Mouse (Mus musculus) heart, embryonic 13.5 days (tissue): Measurements from ENCODE around the gene Gpn2. TPM values are rescaled to one million over a fixed set of nuclear protein-coding genes. Genes with fewer than 3 reads are reported as not detected.

Source experiments
- ATAC-seq: fragments of 200-750 bp; cut with Nextera tagmentation; 2 replicates; pipeline ENCODE4 v1.8.0; 2017; ENCODE audit warnings: moderate TSS enrichment; ENCODE audit not compliant: insufficient number of reproducible peaks, low FRiP score, low TSS enrichment; ENCODE audit errors: extremely low read depth
- H3K27ac ChIP-seq: fragments of 300-500 bp; sonication (generic); replicated peaks from 2 replicates; pipeline ENCODE4 v1.5.1; 2015; ENCODE audit warnings: moderate library complexity, mild to moderate bottlenecking, inconsistent platforms
- H3K27me3 ChIP-seq: fragments of 300-500 bp; sonication (generic); replicated peaks from 2 replicates; pipeline ENCODE4 v1.6.1; 2015; ENCODE audit warnings: mild to moderate bottlenecking, inconsistent platforms
- H3K36me3 ChIP-seq: fragments of 300-500 bp; sonication (generic); 2 replicates; pipeline ENCODE4 v1.6.1; 2015; ENCODE audit warnings: mild to moderate bottlenecking, inconsistent platforms
- H3K4me1 ChIP-seq: fragments of 300-500 bp; sonication (generic); 2 replicates; pipeline ENCODE4 v1.6.1; 2015; ENCODE audit warnings: inconsistent platforms
- H3K4me2 ChIP-seq: fragments of 300-500 bp; sonication (generic); 2 replicates; pipeline ENCODE4 v1.6.1; 2015; ENCODE audit warnings: inconsistent platforms, mild to moderate bottlenecking, moderate library complexity
- H3K4me3 ChIP-seq: fragments of 300-500 bp; sonication (generic); 2 replicates; pipeline ENCODE4 v1.5.1; 2015; ENCODE audit warnings: moderate library complexity, mild to moderate bottlenecking, inconsistent platforms
- H3K9ac ChIP-seq: fragments of 300-500 bp; sonication (generic); 2 replicates; pipeline ENCODE4 v1.6.1; 2015; ENCODE audit warnings: inconsistent platforms, mild to moderate bottlenecking, moderate library complexity
- H3K9me3 ChIP-seq: fragments of 300-500 bp; sonication (generic); 2 replicates; pipeline ENCODE4 v1.6.1; 2016; ENCODE audit warnings: inconsistent platforms
- WGBS: fragments of 180-500 bp; shearing (Covaris S2); methylation state at CpG from one replicate; pipeline ENCODE4 v1.1.7; 2015; ENCODE audit warnings: mixed read lengths; 5-methylcytosine and 5-hydroxymethylcytosine counted together
- polyA plus RNA-seq: library from polyadenylated mRNA; unstranded; fragments of >200 nt; fragmentation: Nextera tagmentation; extraction: Ambion mirVana; gene quantifications from 2 replicates; pipeline ENCODE4 v1.2.1, GENCODE M21; 2015

The Gpn2 gene
- 11.2 and 12.8 TPM in 2 replicates for polyA plus RNA-seq

- Histone ChIP-seq H3K4me1 (peaks cover 15% of the 10 kb centered on the region), H3K9ac (peak within 1 kb of the TSS; percentile 93), H3K9me3 (no peaks in the 10 kb centered on the region), H3K4me3 (peak within 1 kb of the TSS; percentile 84), H3K36me3 (peaks cover 72% of the 10 kb centered on the region), H3K27me3 (no peaks in the 10 kb centered on the region), H3K4me2 (peak within 1 kb of the TSS; percentile 100), H3K27ac (peak within 1 kb of the TSS; percentile 78)
- ATAC-seq = peak; percentile 44; the same call in 1 of the 2 replicates
- WGBS = 1% methylated on average over 63 of the region's 65 CpGs
Observed at GRCm38 (mm10) chr4:133584059-133584951, at the start of gene Gpn2. TSS of gene Gpn2 (plus strand) at chr4:133584362.

- H3K4me2 ChIP-seq = no peak overlapping the region
- no peak overlapping the region for H3K27ac ChIP-seq
- H3K9ac ChIP-seq = no peak overlapping the region
- peaks cover 99% of the 10 kb centered on the region for H3K36me3 ChIP-seq
- H3K27me3 ChIP-seq = no peaks in the 10 kb centered on the region
- 78% methylated on average over 3 of the region's 3 CpGs for WGBS
- no peak for ATAC-seq
- no peaks in the 10 kb centered on the region for H3K9me3 ChIP-seq
- H3K4me1 ChIP-seq = no peaks in the 10 kb centered on the region
- H3K4me3 ChIP-seq = no peak overlapping the region
Observed at GRCm38 (mm10) chr4:133536081-133536480, 48.1 kb upstream of the Gpn2 start.

GRCm38 (mm10) chr4:133536652-133537051 lies 47.5 kb upstream of the Gpn2 start:
- Histone ChIP-seq H3K36me3 (peaks cover 95% of the 10 kb centered on the region), H3K4me1 (no peaks in the 10 kb centered on the region), H3K4me2 (no peak overlapping the region), H3K27ac (no peak overlapping the region), H3K4me3 (no peak overlapping the region), H3K27me3 (no peaks in the 10 kb centered on the region), H3K9ac (no peak overlapping the region), H3K9me3 (no peaks in the 10 kb centered on the region)
- WGBS = 84% methylated on average over 5 of the region's 5 CpGs
- no peak for ATAC-seq

GRCm38 (mm10) chr4:133545272-133546231 lies 38.6 kb upstream of the Gpn2 start, which contains the start of gene Nudc:
TSS of gene Nudc (minus strand) at chr4:133545996.
- H3K27me3 ChIP-seq = no peaks in the 10 kb centered on the region
- under 1% methylated on average over 77 of the region's 77 CpGs for WGBS
- H3K27ac ChIP-seq = peak within 1 kb of the TSS; percentile 68
- no peaks in the 10 kb centered on the region for H3K9me3 ChIP-seq
- peak within 1 kb of the TSS; percentile 94 for H3K4me3 ChIP-seq
- peak within 1 kb of the TSS; percentile 96 for H3K9ac ChIP-seq
- H3K4me1 ChIP-seq = peaks cover 20% of the 10 kb centered on the region
- ATAC-seq = peak; percentile 94
- H3K4me2 ChIP-seq = peak within 1 kb of the TSS; percentile 94
- peaks cover 28% of the 10 kb centered on the region for H3K36me3 ChIP-seq

GRCm38 (mm10) chr4:133552029-133552428 lies 32.1 kb upstream of the Gpn2 start:
- WGBS = 79% methylated on average over 1 of the region's 1 CpGs
- Histone ChIP-seq H3K9me3 (no peaks in the 10 kb centered on the region), H3K4me3 (no peak overlapping the region), H3K4me2 (no peak overlapping the region), H3K36me3 (no peaks in the 10 kb centered on the region; the same call in 1 of the 2 replicates), H3K4me1 (peaks cover 23% of the 10 kb centered on the region), H3K9ac (no peak overlapping the region), H3K27me3 (0 out of 2 replicates have a peak, but pooled peaks cover 4% of the 10 kb centered on the region), H3K27ac (no peak overlapping the region)
- ATAC-seq = no peak

- Histone ChIP-seq H3K9ac (peak within 1 kb of the TSS; percentile 81), H3K27ac (peak within 1 kb of the TSS; percentile 92)
- 48% methylated on average over 10 of the region's 10 CpGs for WGBS
Observed at GRCm38 (mm10) chr4:133552768-133553447, 31.3 kb upstream of the Gpn2 start, which contains the start of gene Nr0b2. TSS of gene Nr0b2 (plus strand) at chr4:133553376.

GRCm38 (mm10) chr4:133553448-133554330 lies 30.5 kb upstream of the Gpn2 start:
- H3K9ac ChIP-seq = peak overlapping the region; percentile 81
- H3K27me3 ChIP-seq = 0 out of 2 replicates have a peak, but pooled peaks cover 4% of the 10 kb centered on the region
- H3K36me3 ChIP-seq = no peaks in the 10 kb centered on the region; the same call in 1 of the 2 replicates
- WGBS = 46% methylated on average over 19 of the region's 19 CpGs
- ATAC-seq = no peak; the same call in 1 of the 2 replicates
- peak overlapping the region; percentile 53 for H3K4me3 ChIP-seq
- H3K4me1 ChIP-seq = peaks cover 23% of the 10 kb centered on the region
- H3K4me2 ChIP-seq = peak overlapping the region; percentile 71
- H3K27ac ChIP-seq = peak overlapping the region; percentile 92
- H3K9me3 ChIP-seq = no peaks in the 10 kb centered on the region

More at GRCm38 (mm10) chr4:133552768-133553447, 31.3 kb upstream of the Gpn2 start, which contains the start of gene Nr0b2:
- Histone ChIP-seq H3K4me1 (peaks cover 23% of the 10 kb centered on the region), H3K27me3 (0 out of 2 replicates have a peak, but pooled peaks cover 4% of the 10 kb centered on the region), H3K9me3 (no peaks in the 10 kb centered on the region), H3K4me3 (peak within 1 kb of the TSS; percentile 53), H3K4me2 (peak within 1 kb of the TSS; percentile 71), H3K36me3 (no peaks in the 10 kb centered on the region; the same call in 1 of the 2 replicates)
- ATAC-seq = peak; percentile 39; the same call in 1 of the 2 replicates

- ATAC-seq = no peak
- no peak overlapping the region for H3K4me2 ChIP-seq
- 39% methylated on average over 10 of the region's 10 CpGs for WGBS
Observed at GRCm38 (mm10) chr4:133557041-133557717, 27.0 kb upstream of the Gpn2 start.

GRCm38 (mm10) chr4:133559846-133560245 lies 24.3 kb upstream of the Gpn2 start:
- 75% methylated on average over 4 of the region's 4 CpGs for WGBS
- H3K9me3 ChIP-seq = 0 out of 2 replicates have a peak, but pooled peaks cover 4% of the 10 kb centered on the region
- H3K9ac ChIP-seq = no peak overlapping the region
- no peaks in the 10 kb centered on the region for H3K27me3 ChIP-seq
- H3K27ac ChIP-seq = no peak overlapping the region
- no peaks in the 10 kb centered on the region for H3K4me1 ChIP-seq
- ATAC-seq = no peak
- no peak overlapping the region for H3K4me2 ChIP-seq
- H3K36me3 ChIP-seq = no peaks in the 10 kb centered on the region; the same call in 1 of the 2 replicates
- no peak overlapping the region for H3K4me3 ChIP-seq

More at GRCm38 (mm10) chr4:133557041-133557717, 27.0 kb upstream of the Gpn2 start:
- no peaks in the 10 kb centered on the region; the same call in 1 of the 2 replicates for H3K36me3 ChIP-seq
- H3K9me3 ChIP-seq = no peaks in the 10 kb centered on the region
- no peak overlapping the region for H3K4me3 ChIP-seq
- no peak overlapping the region for H3K9ac ChIP-seq
- no peaks in the 10 kb centered on the region for H3K27me3 ChIP-seq
- H3K4me1 ChIP-seq = peaks cover 23% of the 10 kb centered on the region
- no peak overlapping the region for H3K27ac ChIP-seq
